Mouse (Mus musculus): Measurements from ENCODE around the gene Gm43720. TPM values are rescaled to one million over a fixed set of nuclear protein-coding genes. Genes with fewer than 3 reads are reported as not detected.

The Gm43720 gene
- polyA plus RNA-seq (2015; fragmentation: Nextera tagmentation; extraction: Ambion mirVana) = 0.09 and 0.27 TPM in 2 replicates

DNA sequence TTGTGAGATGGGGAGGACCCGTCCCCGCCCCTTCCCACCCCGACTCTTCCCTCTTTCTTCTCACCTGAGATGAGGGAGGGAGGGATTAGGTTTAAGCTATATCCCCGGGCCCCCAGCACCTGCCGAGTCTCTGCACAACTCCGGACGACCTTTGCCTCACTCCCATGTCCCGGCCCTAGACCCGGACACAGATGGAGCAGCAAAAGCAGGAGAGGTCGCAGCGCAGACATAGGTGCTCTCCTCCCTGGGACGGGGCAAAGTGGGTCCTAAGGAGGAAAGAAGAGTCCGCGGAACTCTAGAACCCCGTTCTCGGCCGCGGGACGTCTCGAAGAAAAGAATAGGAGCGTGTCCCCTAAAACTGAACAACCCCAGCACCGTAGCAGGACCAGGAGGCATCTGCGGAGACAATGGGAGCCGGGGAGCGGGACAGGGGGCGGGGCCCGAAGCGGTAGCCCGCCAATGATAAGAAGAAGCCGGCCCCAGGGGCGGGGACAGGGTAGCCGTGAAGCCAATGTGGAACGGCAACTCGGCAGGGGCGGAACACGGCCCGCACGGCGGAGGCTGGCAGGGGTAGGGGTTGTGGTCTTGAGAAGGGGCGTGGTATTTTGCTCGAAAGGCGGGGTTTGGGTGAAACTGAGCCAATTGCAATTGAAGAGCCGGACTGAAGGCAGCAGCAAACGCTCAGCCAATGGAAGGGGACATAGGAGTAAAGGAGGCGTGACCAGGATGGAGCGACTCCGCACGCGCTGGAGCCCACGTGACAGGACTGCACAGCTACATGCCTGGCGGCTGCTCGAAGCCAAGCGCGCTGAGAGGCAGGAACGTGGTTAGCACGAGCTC lies at the start of gene Gm43720, which contains the start of the genes Gpc2 and Stag3:
Gm43720 (minus strand) TSS at position 374 of the 840 bp plus-strand sequence.
Gpc2 (minus strand) TSS at position 421 of the 840 bp plus-strand sequence.
Stag3 (plus strand) TSS at position 656 of the 840 bp plus-strand sequence.
- H3K27ac ChIP-seq (ENCODE audit: low read length) = peak within 1 kb of the TSS; percentile 84
- H3K4me1 ChIP-seq (ENCODE audit: control insufficient read depth, insufficient read depth, low read length) = peaks cover 40% of the 10 kb centered on the region
- peak within 1 kb of the TSS; percentile 88 for H3K9ac ChIP-seq (ENCODE audit: low read depth, low read length)
- under 1% methylated on average over 56 of the region's 56 CpGs for WGBS
- no peaks in the 10 kb centered on the region for H3K36me3 ChIP-seq (ENCODE audit: control insufficient read depth, insufficient read depth, low read length)
- peak; percentile 99 for ATAC-seq
- peak within 1 kb of the TSS; percentile 78 for H3K4me2 ChIP-seq (ENCODE audit: low read length)
- no peaks in the 10 kb centered on the region for H3K27me3 ChIP-seq (ENCODE audit: control insufficient read depth, insufficient read depth, low read depth, low read length)
- peak within 1 kb of the TSS; percentile 70 for H3K4me3 ChIP-seq (ENCODE audit: low read depth, low read length)
- H3K9me3 ChIP-seq (replicated peaks; ENCODE audit: control insufficient read depth, low read length, poor library complexity, severe bottlenecking) = no peaks in the 10 kb centered on the region

DNA sequence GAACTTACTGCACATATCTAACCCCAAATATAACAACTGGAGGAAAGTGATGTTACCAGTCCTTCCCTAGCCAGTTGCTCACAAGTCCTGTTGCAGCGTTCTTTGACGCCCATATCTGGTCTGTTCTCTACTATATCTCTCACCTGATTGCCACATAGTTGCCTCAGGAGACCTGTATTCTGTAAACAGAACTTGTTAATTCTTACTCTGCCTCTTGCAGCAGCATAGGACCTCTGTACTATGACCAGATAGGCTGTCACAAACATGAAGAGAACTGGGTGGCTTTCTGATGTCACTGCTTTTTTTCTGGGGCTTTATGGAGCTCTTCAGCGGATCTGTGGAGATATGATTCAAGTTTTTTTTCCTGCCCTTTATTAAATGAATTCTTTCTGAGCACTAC lies 33.0 kb upstream of the Gm43720 start:
- Histone ChIP-seq H3K4me2 (ENCODE audit: low read length) (no peak overlapping the region), H3K27ac (ENCODE audit: low read length) (no peak overlapping the region), H3K36me3 (ENCODE audit: control insufficient read depth, insufficient read depth, low read length) (0 out of 2 replicates have a peak, but pooled peaks cover 4% of the 10 kb centered on the region), H3K27me3 (ENCODE audit: control insufficient read depth, insufficient read depth, low read depth, low read length) (no peaks in the 10 kb centered on the region), H3K9me3 (replicated peaks; ENCODE audit: control insufficient read depth, low read length, poor library complexity, severe bottlenecking) (no peaks in the 10 kb centered on the region), H3K9ac (ENCODE audit: low read depth, low read length) (no peak overlapping the region), H3K4me1 (ENCODE audit: control insufficient read depth, insufficient read depth, low read length) (no peaks in the 10 kb centered on the region), H3K4me3 (ENCODE audit: low read depth, low read length) (no peak overlapping the region)
- no peak for ATAC-seq
- 92% methylated on average over 3 of the region's 3 CpGs for WGBS

DNA sequence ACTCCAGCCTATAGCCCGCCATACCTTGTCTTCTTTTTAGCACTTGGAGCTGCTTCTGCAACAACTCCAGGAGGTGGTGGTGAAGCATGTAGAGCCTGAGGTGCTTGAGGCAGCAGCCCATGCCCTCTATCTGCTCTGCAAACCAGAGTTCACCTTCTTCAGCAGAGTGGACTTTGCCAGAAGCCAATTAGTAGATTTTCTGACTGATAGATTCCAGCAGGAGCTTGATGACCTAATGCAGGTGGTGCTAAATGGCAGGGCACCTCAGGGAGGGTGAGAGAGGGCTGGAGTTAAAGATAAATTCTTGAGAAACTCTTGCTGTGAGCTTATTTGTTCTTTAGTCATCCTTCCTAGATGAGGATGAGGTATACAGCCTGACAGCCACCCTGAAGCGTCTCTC lies 19.9 kb upstream of the Gm43720 start:
- Histone ChIP-seq H3K27me3 (ENCODE audit: control insufficient read depth, insufficient read depth, low read depth, low read length) (no peaks in the 10 kb centered on the region), H3K9me3 (replicated peaks; ENCODE audit: control insufficient read depth, low read length, poor library complexity, severe bottlenecking) (no peaks in the 10 kb centered on the region), H3K36me3 (ENCODE audit: control insufficient read depth, insufficient read depth, low read length) (peaks cover 4% of the 10 kb centered on the region; the same call in 1 of the 2 replicates), H3K27ac (ENCODE audit: low read length) (no peak overlapping the region), H3K9ac (ENCODE audit: low read depth, low read length) (no peak overlapping the region), H3K4me3 (ENCODE audit: low read depth, low read length) (no peak overlapping the region), H3K4me1 (ENCODE audit: control insufficient read depth, insufficient read depth, low read length) (no peaks in the 10 kb centered on the region), H3K4me2 (ENCODE audit: low read length) (no peak overlapping the region)
- ATAC-seq = no peak
- 86% methylated on average over 2 of the region's 2 CpGs for WGBS

DNA sequence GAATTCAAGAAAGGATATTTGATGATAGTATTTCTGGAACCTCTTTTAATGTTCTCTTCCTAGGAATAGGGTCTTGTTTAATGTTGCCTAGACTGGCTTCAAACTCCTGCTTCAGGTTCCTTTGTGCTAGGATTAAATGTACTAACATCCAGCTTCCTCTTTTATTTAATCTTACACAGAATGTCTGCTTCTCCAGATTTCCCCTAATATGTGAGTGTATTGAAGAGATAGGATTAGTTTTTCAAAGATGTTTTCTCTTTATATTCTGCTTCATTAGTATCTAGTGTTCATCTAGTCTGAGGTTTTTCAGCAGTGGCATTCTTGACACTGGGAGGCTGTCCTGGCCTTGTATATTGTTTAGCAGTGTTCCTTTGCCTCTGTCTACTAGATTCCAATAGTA lies 14.4 kb upstream of the Gm43720 start:
- no peaks in the 10 kb centered on the region for H3K9me3 ChIP-seq (replicated peaks; ENCODE audit: control insufficient read depth, low read length, poor library complexity, severe bottlenecking)
- no peak overlapping the region for H3K4me3 ChIP-seq (ENCODE audit: low read depth, low read length)
- no peak overlapping the region for H3K27ac ChIP-seq (ENCODE audit: low read length)
- no peak for ATAC-seq
- no peak overlapping the region for H3K4me2 ChIP-seq (ENCODE audit: low read length)
- no peaks in the 10 kb centered on the region for H3K27me3 ChIP-seq (ENCODE audit: control insufficient read depth, insufficient read depth, low read depth, low read length)
- no peaks in the 10 kb centered on the region for H3K4me1 ChIP-seq (ENCODE audit: control insufficient read depth, insufficient read depth, low read length)
- H3K36me3 ChIP-seq (ENCODE audit: control insufficient read depth, insufficient read depth, low read length) = peaks cover 2% of the 10 kb centered on the region; the same call in 1 of the 2 replicates
- no peak overlapping the region for H3K9ac ChIP-seq (ENCODE audit: low read depth, low read length)

DNA sequence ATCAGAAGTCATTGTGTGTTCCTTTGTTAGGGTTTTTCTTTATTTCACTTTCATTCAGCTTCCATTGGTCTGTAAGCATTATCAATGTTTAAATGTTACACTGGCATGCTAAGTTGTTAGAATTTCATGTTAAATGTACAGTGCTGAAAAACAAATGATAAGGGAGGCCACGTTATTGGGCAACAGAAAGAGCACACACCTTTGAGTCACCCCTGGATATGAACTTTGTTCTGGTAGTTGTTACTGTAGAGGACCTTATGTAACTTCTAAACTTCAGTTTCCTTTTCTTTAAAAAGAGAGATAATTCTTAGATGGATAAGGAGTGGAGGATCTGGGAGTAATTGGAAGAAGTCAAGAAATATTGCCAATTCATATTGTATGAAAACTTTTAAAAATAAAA lies 11.9 kb upstream of the Gm43720 start:
- Histone ChIP-seq H3K27me3 (ENCODE audit: control insufficient read depth, insufficient read depth, low read depth, low read length) (no peaks in the 10 kb centered on the region), H3K4me3 (ENCODE audit: low read depth, low read length) (no peak overlapping the region), H3K4me2 (ENCODE audit: low read length) (no peak overlapping the region), H3K9me3 (replicated peaks; ENCODE audit: control insufficient read depth, low read length, poor library complexity, severe bottlenecking) (no peaks in the 10 kb centered on the region), H3K9ac (ENCODE audit: low read depth, low read length) (no peak overlapping the region), H3K4me1 (ENCODE audit: control insufficient read depth, insufficient read depth, low read length) (no peaks in the 10 kb centered on the region), H3K27ac (ENCODE audit: low read length) (no peak overlapping the region), H3K36me3 (ENCODE audit: control insufficient read depth, insufficient read depth, low read length) (no peaks in the 10 kb centered on the region)
- 89% methylated on average over 1 of the region's 1 CpGs for WGBS
- no peak for ATAC-seq

DNA sequence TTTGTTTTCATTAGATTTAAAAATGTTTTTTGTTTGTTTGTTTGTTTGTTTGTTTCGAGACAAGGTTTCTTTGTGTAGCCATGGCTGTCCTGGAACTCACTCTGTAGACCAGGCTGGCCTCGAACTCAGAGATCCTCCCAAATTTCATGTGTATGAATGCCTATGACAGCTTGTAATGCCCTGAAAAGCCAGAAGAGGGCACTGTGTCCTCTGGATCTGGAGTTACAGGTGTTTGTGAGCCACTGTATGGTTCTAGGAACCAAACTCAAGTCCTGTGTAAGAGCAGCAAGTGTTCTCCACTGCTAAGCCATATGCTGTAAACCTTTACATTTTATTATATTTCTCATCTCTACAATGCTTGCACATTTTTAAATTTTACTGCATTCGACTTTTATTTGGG lies 8.1 kb upstream of the Gm43720 start:
- Histone ChIP-seq H3K9me3 (replicated peaks; ENCODE audit: control insufficient read depth, low read length, poor library complexity, severe bottlenecking) (no peaks in the 10 kb centered on the region), H3K9ac (ENCODE audit: low read depth, low read length) (no peak overlapping the region), H3K4me3 (ENCODE audit: low read depth, low read length) (no peak overlapping the region), H3K27me3 (ENCODE audit: control insufficient read depth, insufficient read depth, low read depth, low read length) (no peaks in the 10 kb centered on the region), H3K27ac (ENCODE audit: low read length) (no peak overlapping the region), H3K4me2 (ENCODE audit: low read length) (no peak overlapping the region), H3K36me3 (ENCODE audit: control insufficient read depth, insufficient read depth, low read length) (no peaks in the 10 kb centered on the region), H3K4me1 (ENCODE audit: control insufficient read depth, insufficient read depth, low read length) (no peaks in the 10 kb centered on the region)
- WGBS = 80% methylated on average over 3 of the region's 3 CpGs
- no peak for ATAC-seq

DNA sequence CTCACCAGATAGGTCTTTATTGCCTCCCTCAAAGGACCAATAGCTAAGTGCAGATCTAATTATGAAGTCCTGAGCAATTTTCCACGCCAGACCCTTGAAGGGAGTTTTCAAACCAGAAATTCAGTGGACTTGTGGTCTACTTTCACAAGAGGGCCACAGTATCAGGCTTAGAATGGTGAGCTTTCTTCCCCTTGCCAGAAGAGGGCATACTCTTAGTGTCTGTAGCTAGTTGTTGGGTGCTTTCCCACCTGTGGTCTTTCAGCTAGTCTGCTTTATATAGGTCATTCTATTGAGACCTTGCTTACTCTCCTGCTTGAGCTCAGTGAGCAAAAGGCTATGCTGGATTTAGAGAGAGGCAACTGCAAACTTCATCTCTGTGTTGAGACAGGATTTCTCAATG lies 3.8 kb upstream of the Gm43720 start:
- no peak overlapping the region for H3K27ac ChIP-seq (ENCODE audit: low read length)
- no peaks in the 10 kb centered on the region for H3K27me3 ChIP-seq (ENCODE audit: control insufficient read depth, insufficient read depth, low read depth, low read length)
- no peak overlapping the region for H3K4me2 ChIP-seq (ENCODE audit: low read length)
- no peak overlapping the region for H3K9ac ChIP-seq (ENCODE audit: low read depth, low read length)
- WGBS = 50% methylated on average over 1 of the region's 1 CpGs
- no peaks in the 10 kb centered on the region for H3K36me3 ChIP-seq (ENCODE audit: control insufficient read depth, insufficient read depth, low read length)
- no peak for ATAC-seq
- H3K9me3 ChIP-seq (replicated peaks; ENCODE audit: control insufficient read depth, low read length, poor library complexity, severe bottlenecking) = no peaks in the 10 kb centered on the region
- no peak overlapping the region for H3K4me3 ChIP-seq (ENCODE audit: low read depth, low read length)
- peaks cover 3% of the 10 kb centered on the region for H3K4me1 ChIP-seq (ENCODE audit: control insufficient read depth, insufficient read depth, low read length)

DNA sequence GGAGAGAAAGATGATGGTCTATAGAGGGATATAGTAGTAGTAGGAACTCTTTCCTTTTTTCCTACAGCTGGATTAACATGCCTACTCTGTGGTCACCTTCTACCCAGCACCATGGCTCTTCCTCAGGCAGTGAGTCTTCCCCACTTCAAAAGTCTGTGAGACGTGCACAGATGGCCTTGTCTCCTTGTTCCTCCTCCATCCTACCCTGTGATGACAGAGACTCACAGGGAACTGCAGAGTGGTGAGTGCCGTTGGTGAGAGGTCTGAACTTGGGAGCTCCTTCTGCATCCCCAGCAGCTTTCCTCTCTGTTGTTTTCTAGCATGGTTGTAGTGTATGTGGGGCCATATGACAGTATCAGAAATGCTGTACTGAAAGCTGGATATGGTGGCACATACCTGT lies 2.0 kb upstream of the Gm43720 start:
- no peak for ATAC-seq
- 82% methylated on average over 2 of the region's 2 CpGs for WGBS

DNA sequence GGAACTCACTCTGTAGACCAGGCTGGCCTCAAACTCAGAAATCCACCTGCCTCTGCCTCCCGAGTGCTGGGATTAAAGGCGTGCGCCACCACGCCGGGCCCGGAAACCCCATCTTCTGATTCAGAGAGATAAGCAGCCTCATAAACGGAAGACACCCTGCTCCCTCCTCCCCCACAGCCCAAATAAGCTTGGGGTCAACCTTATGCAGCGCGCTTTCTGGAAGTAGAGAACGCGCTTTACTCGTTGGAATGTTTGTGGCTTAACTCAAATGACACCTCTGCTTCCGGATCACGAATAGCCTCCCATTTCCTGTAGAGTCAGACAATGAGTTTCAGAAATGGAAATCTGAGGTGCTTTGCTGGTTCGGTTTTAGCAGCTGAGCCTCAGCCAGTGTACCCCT lies 1.1 kb upstream of the Gm43720 start:
- H3K4me2 ChIP-seq (ENCODE audit: low read length) = no peak overlapping the region; the same call in 1 of the 2 replicates
- H3K27me3 ChIP-seq (ENCODE audit: control insufficient read depth, insufficient read depth, low read depth, low read length) = no peaks in the 10 kb centered on the region
- no peaks in the 10 kb centered on the region for H3K36me3 ChIP-seq (ENCODE audit: control insufficient read depth, insufficient read depth, low read length)
- peaks cover 30% of the 10 kb centered on the region for H3K4me1 ChIP-seq (ENCODE audit: control insufficient read depth, insufficient read depth, low read length)
- no peak overlapping the region for H3K27ac ChIP-seq (ENCODE audit: low read length)
- H3K9me3 ChIP-seq (replicated peaks; ENCODE audit: control insufficient read depth, low read length, poor library complexity, severe bottlenecking) = no peaks in the 10 kb centered on the region
- H3K4me3 ChIP-seq (ENCODE audit: low read depth, low read length) = peak overlapping the region; percentile 70
- WGBS = 93% methylated on average over 15 of the region's 15 CpGs
- ATAC-seq = no peak
- no peak overlapping the region for H3K9ac ChIP-seq (ENCODE audit: low read depth, low read length)

More for the DNA sequence above, 2.0 kb upstream of the Gm43720 start:
- H3K4me3 ChIP-seq (ENCODE audit: low read depth, low read length) = no peak overlapping the region
- H3K9me3 ChIP-seq (replicated peaks; ENCODE audit: control insufficient read depth, low read length, poor library complexity, severe bottlenecking) = no peaks in the 10 kb centered on the region
- H3K4me1 ChIP-seq (ENCODE audit: control insufficient read depth, insufficient read depth, low read length) = peaks cover 21% of the 10 kb centered on the region
- H3K27ac ChIP-seq (ENCODE audit: low read length) = no peak overlapping the region
- no peaks in the 10 kb centered on the region for H3K27me3 ChIP-seq (ENCODE audit: control insufficient read depth, insufficient read depth, low read depth, low read length)
- no peak overlapping the region for H3K4me2 ChIP-seq (ENCODE audit: low read length)
- H3K36me3 ChIP-seq (ENCODE audit: control insufficient read depth, insufficient read depth, low read length) = no peaks in the 10 kb centered on the region
- no peak overlapping the region for H3K9ac ChIP-seq (ENCODE audit: low read depth, low read length)
